Mouse (Mus musculus) thymus, adult 2 months (tissue): Measurements from ENCODE around the gene Anapc7.

Source experiments
- CTCF ChIP-seq: fragments of 200-500 bp; IDR thresholded peaks from 2 replicates; pipeline ENCODE4 v1.5.1; 2012; ENCODE audit warnings: mild to moderate bottlenecking, control low read depth, low read length, moderate library complexity, borderline replicate concordance; ENCODE audit not compliant: control insufficient read depth, poor library complexity, insufficient read depth; ENCODE audit errors: extremely low read depth
- POLR2A ChIP-seq: fragments of 200-500 bp; IDR thresholded peaks from 2 replicates; pipeline ENCODE4 v1.6.1; 2012; ENCODE audit warnings: mild to moderate bottlenecking, low read length, control low read depth, moderate library complexity; ENCODE audit not compliant: control insufficient read depth, poor library complexity, insufficient read depth; ENCODE audit errors: extremely low read depth

DNA sequence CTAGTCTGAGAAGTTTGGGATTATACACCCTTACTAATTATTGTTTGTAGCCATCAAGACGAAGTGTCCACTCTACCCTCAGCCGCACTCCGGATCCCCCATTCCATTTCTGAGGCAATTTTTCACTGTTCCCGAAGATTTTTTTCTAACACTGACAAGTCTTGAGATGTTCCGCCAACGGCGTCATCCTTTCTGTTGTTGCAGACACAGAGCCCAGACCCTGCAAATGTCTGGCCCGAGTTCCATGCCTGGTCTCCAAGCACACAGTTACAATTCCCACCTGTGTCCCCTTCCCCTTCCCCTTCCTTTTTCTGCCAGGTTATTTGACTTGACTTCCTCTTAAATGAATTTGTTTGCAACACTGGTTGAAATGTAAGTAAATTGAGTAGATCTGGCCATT is 21.6 kb upstream of the Anapc7 start:
- TF ChIP-seq CTCF (no peak), POLR2A (no peak)
